Mouse (Mus musculus) liver, embryonic 12.5 days (tissue): Measurements from ENCODE around the gene Olfr1048. TPM values are rescaled to one million over a fixed set of nuclear protein-coding genes. Genes with fewer than 3 reads are reported as not detected.
"Not testable (repeated sequence)": the region's sequence is repeated elsewhere in the genome, so short reads cannot be mapped to it uniquely, and the experiment has no call there.

Source experiments
- ATAC-seq: fragments of 200-750 bp; cut with Nextera tagmentation; 2 replicates; pipeline ENCODE4 v1.8.0; 2017; ENCODE audit warnings: moderate number of reproducible peaks, mild to moderate bottlenecking, moderate library complexity
- H3K27ac ChIP-seq: fragments of 300-500 bp; sonication (generic); 2 replicates; pipeline ENCODE4 v1.5.1; 2016; ENCODE audit warnings: mild to moderate bottlenecking
- H3K27me3 ChIP-seq: fragments of 300-500 bp; sonication (generic); replicated peaks from 2 replicates; pipeline ENCODE4 v1.6.1; 2016; ENCODE audit warnings: mild to moderate bottlenecking, moderate library complexity
- H3K36me3 ChIP-seq: fragments of 300-500 bp; sonication (generic); 2 replicates; pipeline ENCODE4 v1.6.1; 2016; ENCODE audit warnings: mild to moderate bottlenecking, moderate library complexity
- H3K4me1 ChIP-seq: fragments of 300-500 bp; sonication (generic); 2 replicates; pipeline ENCODE4 v1.6.1; 2016
- H3K4me2 ChIP-seq: fragments of 300-500 bp; sonication (generic); 2 replicates; pipeline ENCODE4 v1.6.1; 2016; ENCODE audit warnings: mild to moderate bottlenecking, moderate library complexity
- H3K4me3 ChIP-seq: fragments of 300-500 bp; sonication (generic); 2 replicates; pipeline ENCODE4 v1.5.1; 2016; ENCODE audit warnings: mild to moderate bottlenecking, moderate library complexity
- H3K9ac ChIP-seq: fragments of 300-500 bp; sonication (generic); 2 replicates; pipeline ENCODE4 v1.6.1; 2016; ENCODE audit warnings: mild to moderate bottlenecking, moderate library complexity
- H3K9me3 ChIP-seq: fragments of 300-500 bp; sonication (generic); replicated peaks from 2 replicates; pipeline ENCODE4 v1.6.1; 2016; ENCODE audit warnings: mild to moderate bottlenecking, moderate library complexity
- WGBS: fragments of 180-500 bp; shearing (Covaris S2); methylation state at CpG from one replicate; pipeline ENCODE4 v1.1.7; 2016; ENCODE audit not compliant: insufficient replicate concordance; 5-methylcytosine and 5-hydroxymethylcytosine counted together
- polyA plus RNA-seq: library from polyadenylated mRNA; unstranded; fragments of >200 nt; fragmentation: Nextera tagmentation; extraction: Ambion mirVana; gene quantifications from 2 replicates; pipeline ENCODE4 v1.2.1, GENCODE M21; 2016

The Olfr1048 gene
- not detected in 2 replicates for polyA plus RNA-seq

DNA sequence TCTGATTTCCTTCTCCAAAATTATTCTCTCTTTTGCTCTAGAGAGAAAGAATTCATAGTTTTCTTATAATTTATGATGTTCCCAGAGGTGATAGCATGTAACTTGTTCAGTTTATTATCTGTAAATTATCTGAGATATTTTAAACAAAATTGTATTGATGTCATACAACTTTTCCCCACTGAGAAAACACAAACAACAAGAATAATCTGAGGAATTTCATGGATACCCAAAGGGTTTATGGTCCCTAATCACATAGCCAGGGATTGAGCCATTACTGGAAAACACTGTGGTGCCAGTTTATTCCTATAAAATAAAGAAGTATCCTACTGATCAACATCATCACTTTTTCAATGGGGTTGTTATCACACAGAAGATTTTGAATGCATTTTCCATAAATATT is at the start of gene Olfr1048:
Gene Olfr1048 (minus strand): TSS at position 101 of the 400 bp plus-strand sequence.
- H3K9ac ChIP-seq: no peak within 1 kb of the TSS
- no peak for ATAC-seq

GRCm38 (mm10) chr2:86278988-86279387 is 38.9 kb upstream of the Olfr1048 start, which contains the start of gene Olfr1051:
Olfr1051 (minus strand) TSS chr2:86279088.
- H3K4me2 ChIP-seq, H3K9me3 ChIP-seq, H3K9ac ChIP-seq, H3K36me3 ChIP-seq, H3K4me3 ChIP-seq, H3K27ac ChIP-seq, H3K4me1 ChIP-seq, H3K27me3 ChIP-seq, ATAC-seq: not testable (repeated sequence)

More for the DNA sequence above, at the start of gene Olfr1048:
- Histone ChIP-seq H3K27me3 (no peaks in the 10 kb centered on the region), H3K4me3 (no peak within 1 kb of the TSS), H3K36me3 (no peaks in the 10 kb centered on the region), H3K4me2 (no peak within 1 kb of the TSS), H3K27ac (no peak within 1 kb of the TSS), H3K9me3 (no peaks in the 10 kb centered on the region), H3K4me1 (no peaks in the 10 kb centered on the region)

GRCm38 (mm10) chr2:86258228-86258627 is 18.1 kb upstream of the Olfr1048 start, which contains the start of gene Olfr1049:
Olfr1049 (minus strand) TSS chr2:86258328.
- H3K4me2 ChIP-seq, H3K27ac ChIP-seq, H3K9me3 ChIP-seq, H3K4me1 ChIP-seq, H3K27me3 ChIP-seq, ATAC-seq, H3K9ac ChIP-seq, H3K36me3 ChIP-seq, H3K4me3 ChIP-seq: not testable (repeated sequence)

DNA sequence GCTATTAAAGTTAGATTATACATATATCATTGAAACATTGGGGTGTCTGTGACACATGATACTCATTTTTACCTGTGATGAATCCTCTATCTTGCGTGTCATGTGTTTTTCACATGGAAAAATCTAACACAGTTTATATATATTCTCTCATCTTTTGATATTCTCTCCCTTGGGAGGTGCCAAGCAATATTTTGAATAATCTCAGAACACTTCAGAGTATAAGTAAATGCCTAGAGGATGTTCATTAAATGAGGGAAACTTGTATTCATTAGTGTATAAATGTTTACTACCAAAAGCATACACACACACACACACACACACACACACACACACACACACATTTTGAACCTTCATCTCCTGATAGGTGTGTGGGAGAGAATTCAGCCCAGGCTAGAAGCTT is 8.8 kb downstream of the Olfr1048 start, which contains the start of gene Olfr1047:
Gene Olfr1047 (minus strand): TSS at position 101 of the 400 bp plus-strand sequence.
- H3K36me3 ChIP-seq: no peaks in the 10 kb centered on the region
- H3K9ac ChIP-seq: no peak within 1 kb of the TSS
- ATAC-seq: no peak
- no peak within 1 kb of the TSS for H3K4me3 ChIP-seq
- H3K27me3 ChIP-seq: no peaks in the 10 kb centered on the region
- H3K27ac ChIP-seq: no peak within 1 kb of the TSS
- H3K4me2 ChIP-seq: no peak within 1 kb of the TSS
- H3K4me1 ChIP-seq: no peaks in the 10 kb centered on the region
- WGBS: 69% methylated on average over 1 of the region's 1 CpGs
- no peaks in the 10 kb centered on the region for H3K9me3 ChIP-seq

DNA sequence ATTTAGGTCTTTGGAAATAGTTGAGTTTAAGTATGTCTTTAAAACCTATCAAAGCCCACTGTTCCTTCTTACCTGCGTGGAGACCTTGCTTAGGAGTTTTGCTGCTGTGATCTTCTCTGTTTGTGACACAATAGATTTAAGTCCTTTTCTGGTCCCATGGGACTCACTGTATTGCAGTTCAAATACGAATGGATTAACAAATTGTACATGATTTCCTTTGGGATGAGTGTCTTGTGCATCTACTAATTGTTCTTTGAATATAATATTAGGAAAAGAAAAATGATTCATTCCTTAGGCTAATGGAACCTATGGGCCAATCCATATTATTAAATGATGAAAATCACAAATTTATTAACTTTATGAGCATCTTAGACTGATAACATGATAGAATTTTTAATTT is 20.9 kb downstream of the Olfr1048 start, which contains the start of gene Olfr1046:
Gene Olfr1046 (minus strand): TSS at position 101 of the 400 bp plus-strand sequence.
- Histone ChIP-seq H3K9me3 (no peaks in the 10 kb centered on the region), H3K36me3 (no peaks in the 10 kb centered on the region), H3K27ac (no peak within 1 kb of the TSS), H3K4me3 (no peak within 1 kb of the TSS), H3K4me1 (no peaks in the 10 kb centered on the region), H3K27me3 (no peaks in the 10 kb centered on the region), H3K9ac (no peak within 1 kb of the TSS), H3K4me2 (no peak within 1 kb of the TSS)
- no peak for ATAC-seq
- 38% methylated on average over 2 of the region's 2 CpGs for WGBS

GRCm38 (mm10) chr2:86202909-86203308 is 37.2 kb downstream of the Olfr1048 start, which contains the start of gene Olfr1045:
Olfr1045 (minus strand) TSS chr2:86203009.
- no peak within 1 kb of the TSS for H3K27ac ChIP-seq
- no peak within 1 kb of the TSS for H3K4me3 ChIP-seq
- no peaks in the 10 kb centered on the region for H3K4me1 ChIP-seq
- no peaks in the 10 kb centered on the region for H3K27me3 ChIP-seq
- no peak within 1 kb of the TSS for H3K4me2 ChIP-seq
- no peaks in the 10 kb centered on the region for H3K9me3 ChIP-seq
- no peaks in the 10 kb centered on the region for H3K36me3 ChIP-seq
- no peak for ATAC-seq
- H3K9ac ChIP-seq: no peak within 1 kb of the TSS

DNA sequence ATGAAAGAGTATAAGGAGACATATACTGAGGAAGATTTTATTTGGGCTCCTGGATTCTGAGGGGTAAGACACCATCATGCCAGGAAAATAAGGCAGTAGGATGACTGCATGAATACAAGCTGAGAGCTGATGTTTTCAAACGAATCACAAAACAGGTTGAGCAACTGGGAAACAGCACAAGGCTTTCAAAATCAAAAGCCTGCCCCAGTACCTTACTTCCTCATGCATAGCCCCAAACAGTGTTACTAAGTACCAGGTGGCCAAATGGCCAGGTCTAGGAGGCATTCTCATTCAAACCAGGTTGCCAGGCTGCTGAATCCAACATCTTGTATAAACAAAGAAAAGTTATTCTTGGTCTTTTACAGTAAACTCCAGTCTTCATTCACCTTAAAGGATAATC is 44.2 kb downstream of the Olfr1048 start:
- no peaks in the 10 kb centered on the region for H3K36me3 ChIP-seq
- no peak overlapping the region for H3K27ac ChIP-seq
- H3K9ac ChIP-seq: no peak overlapping the region
- no peak overlapping the region for H3K4me2 ChIP-seq
- no peak overlapping the region for H3K4me3 ChIP-seq
- WGBS: 38% methylated on average over 1 of the region's 1 CpGs
- H3K4me1 ChIP-seq: no peaks in the 10 kb centered on the region
- H3K9me3 ChIP-seq: no peaks in the 10 kb centered on the region; the same call in 1 of the 2 replicates
- no peaks in the 10 kb centered on the region for H3K27me3 ChIP-seq
- no peak for ATAC-seq

GRCm38 (mm10) chr2:86185583-86185982 is 54.5 kb downstream of the Olfr1048 start, which contains the start of gene Olfr52:
Olfr52 (minus strand) TSS chr2:86185683.
- H3K9ac ChIP-seq: no peak within 1 kb of the TSS
- no peak for ATAC-seq
- no peaks in the 10 kb centered on the region for H3K36me3 ChIP-seq

More at GRCm38 (mm10) chr2:86185583-86185982, 54.5 kb downstream of the Olfr1048 start, which contains the start of gene Olfr52:
- H3K4me2 ChIP-seq: no peak within 1 kb of the TSS
- no peak within 1 kb of the TSS for H3K4me3 ChIP-seq
- H3K27me3 ChIP-seq: no peaks in the 10 kb centered on the region
- no peaks in the 10 kb centered on the region for H3K9me3 ChIP-seq
- no peak within 1 kb of the TSS for H3K27ac ChIP-seq
- H3K4me1 ChIP-seq: no peaks in the 10 kb centered on the region

Other genes starting within 250 kb of the Olfr1048 start
- not detected in 2 replicates for gene Olfr1031, start 250.0 kb downstream of the Olfr1048 start, polyA plus RNA-seq
- not detected in 2 replicates for gene Olfr1032, start 234.7 kb downstream of the Olfr1048 start, polyA plus RNA-seq
- 0.07 and 0.51 TPM in 2 replicates for gene Olfr1033, start 219.7 kb downstream of the Olfr1048 start, polyA plus RNA-seq
- gene Olfr1034, start 194.4 kb downstream of the Olfr1048 start, polyA plus RNA-seq: not detected in 2 replicates
- gene Olfr1036, start 166.3 kb downstream of the Olfr1048 start, polyA plus RNA-seq: not detected in 2 replicates
- gene Olfr1037, start 152.9 kb downstream of the Olfr1048 start, polyA plus RNA-seq: not detected in 2 replicates
- not detected in 2 replicates for gene Olfr1039, start 104.4 kb downstream of the Olfr1048 start, polyA plus RNA-seq
- not detected in 2 replicates for gene Olfr1040, start 93.6 kb downstream of the Olfr1048 start, polyA plus RNA-seq
- not detected in 2 replicates for gene Olfr1042, start 78.5 kb downstream of the Olfr1048 start, polyA plus RNA-seq
- not detected in 2 replicates for gene Olfr1043, start 72.8 kb downstream of the Olfr1048 start, polyA plus RNA-seq
- gene Olfr1044, start 62.5 kb downstream of the Olfr1048 start, polyA plus RNA-seq: not detected in 2 replicates
- not detected in 2 replicates for gene Olfr52, start 54.6 kb downstream of the Olfr1048 start, polyA plus RNA-seq
- gene Olfr1045, start 37.3 kb downstream of the Olfr1048 start, polyA plus RNA-seq: not detected in 2 replicates
- gene Olfr1046, start 21.0 kb downstream of the Olfr1048 start, polyA plus RNA-seq: not detected in 2 replicates
- gene Olfr1047, start 8.9 kb downstream of the Olfr1048 start, polyA plus RNA-seq: not detected in 2 replicates
- gene Olfr1049, start 18.0 kb upstream of the Olfr1048 start, polyA plus RNA-seq: not detected in 2 replicates
- not detected in 2 replicates for gene Olfr1051, start 38.8 kb upstream of the Olfr1048 start, polyA plus RNA-seq
- gene Olfr1052, start 52.2 kb upstream of the Olfr1048 start, polyA plus RNA-seq: not detected in 2 replicates
- gene Olfr1053, start 75.0 kb upstream of the Olfr1048 start, polyA plus RNA-seq: not detected in 2 replicates
- gene Olfr1054, start 95.1 kb upstream of the Olfr1048 start, polyA plus RNA-seq: not detected in 2 replicates
- gene Olfr1055, start 110.0 kb upstream of the Olfr1048 start, polyA plus RNA-seq: not detected in 2 replicates
- not detected in 2 replicates for gene Olfr1056, start 122.2 kb upstream of the Olfr1048 start, polyA plus RNA-seq
- gene Olfr1057, start 138.1 kb upstream of the Olfr1048 start, polyA plus RNA-seq: not detected in 2 replicates
- not detected in 2 replicates for gene Olfr1058, start 148.3 kb upstream of the Olfr1048 start, polyA plus RNA-seq
- gene Olfr1061, start 173.8 kb upstream of the Olfr1048 start, polyA plus RNA-seq: not detected in 2 replicates
- gene Olfr1062, start 186.5 kb upstream of the Olfr1048 start, polyA plus RNA-seq: not detected in 2 replicates
- gene Olfr1065, start 210.3 kb upstream of the Olfr1048 start, polyA plus RNA-seq: not detected in 2 replicates
- not detected in 2 replicates for gene Olfr1066, start 216.0 kb upstream of the Olfr1048 start, polyA plus RNA-seq
- gene Olfr228, start 247.1 kb upstream of the Olfr1048 start, polyA plus RNA-seq: not detected in 2 replicates